Mouse (Mus musculus): ENCODE results near the gene Sqstm1. TPM values are rescaled to one million over a fixed set of nuclear protein-coding genes. Genes with fewer than 3 reads are reported as not detected.

The Sqstm1 gene
- polyA plus RNA-seq, 1 experiment, result 113 TPM

- Histone ChIP-seq H3K36me3 (ENCODE audit: control insufficient read depth, insufficient read depth, low read length) (peaks cover 4% of the 10 kb centered on the region), H3K27ac (ENCODE audit: insufficient read depth, low read length) (no peak overlapping the region), H3K27me3 (ENCODE audit: control insufficient read depth, insufficient read depth, low read length) (no peaks in the 10 kb centered on the region), H3K4me3 (ENCODE audit: extremely low read depth, insufficient read depth, insufficient read length) (no peak overlapping the region), H3K4me1 (ENCODE audit: control insufficient read depth, insufficient read depth, insufficient read length) (peaks cover 5% of the 10 kb centered on the region; the same call in 1 of the 2 replicates)
- DNase-seq (ENCODE audit: low read depth in 1 of 2, low spot score in 2 of 2), result no peak
- 67% methylated on average over 3 of the region's 3 CpGs for WGBS
- TF ChIP-seq CTCF (IDR thresholded peaks at IDR 0.05; ENCODE audit: extremely low read depth, insufficient read depth, insufficient read length, insufficient replicate concordance) (no peak), POLR2A (IDR thresholded peaks at IDR 0.05; ENCODE audit: low read depth, low read length) (no peak)
These were observed 1.6 kb upstream of the Sqstm1 start for GRCm38 (mm10) chr11:50212060-50212739.

GRCm38 (mm10) chr11:50211322-50212059 is 864 bp upstream of the Sqstm1 start:
- Histone ChIP-seq H3K4me3 (ENCODE audit: extremely low read depth, insufficient read depth, insufficient read length) (no peak overlapping the region), H3K27ac (ENCODE audit: insufficient read depth, low read length) (no peak overlapping the region), H3K4me1 (ENCODE audit: control insufficient read depth, insufficient read depth, insufficient read length) (peaks cover 5% of the 10 kb centered on the region; the same call in 1 of the 2 replicates), H3K27me3 (ENCODE audit: control insufficient read depth, insufficient read depth, low read length) (no peaks in the 10 kb centered on the region), H3K36me3 (ENCODE audit: control insufficient read depth, insufficient read depth, low read length) (peaks cover 11% of the 10 kb centered on the region)
- no peak for DNase-seq (ENCODE audit: low read depth in 1 of 2, low spot score in 2 of 2)
- no peak for TF ChIP-seq CTCF (IDR thresholded peaks at IDR 0.05; ENCODE audit: extremely low read depth, insufficient read depth, insufficient read length, insufficient replicate concordance)
- WGBS, result 93% methylated on average over 3 of the region's 3 CpGs

GRCm38 (mm10) chr11:50210101-50210504 is 524 bp downstream of the Sqstm1 start:
- Histone ChIP-seq H3K4me3 (ENCODE audit: extremely low read depth, insufficient read depth, insufficient read length) (peak overlapping the region; percentile 90), H3K27me3 (ENCODE audit: control insufficient read depth, insufficient read depth, low read length) (no peaks in the 10 kb centered on the region), H3K27ac (ENCODE audit: insufficient read depth, low read length) (peak overlapping the region; percentile 97), H3K36me3 (ENCODE audit: control insufficient read depth, insufficient read depth, low read length) (peaks cover 24% of the 10 kb centered on the region), H3K4me1 (ENCODE audit: control insufficient read depth, insufficient read depth, insufficient read length) (peaks cover 5% of the 10 kb centered on the region; the same call in 1 of the 2 replicates)
- WGBS, result under 1% methylated on average over 24 of the region's 24 CpGs
- peak; percentile 84 to 87 for DNase-seq (ENCODE audit: low read depth in 1 of 2, low spot score in 2 of 2)
- no peak for TF ChIP-seq CTCF (IDR thresholded peaks at IDR 0.05; ENCODE audit: extremely low read depth, insufficient read depth, insufficient read length, insufficient replicate concordance)
- no peak for TF ChIP-seq POLR2A (IDR thresholded peaks at IDR 0.05; ENCODE audit: low read depth, low read length)

- no peak overlapping the region for H3K4me3 ChIP-seq (ENCODE audit: extremely low read depth, insufficient read depth, insufficient read length)
- H3K27me3 ChIP-seq (ENCODE audit: control insufficient read depth, insufficient read depth, low read length), result no peaks in the 10 kb centered on the region
- WGBS, result 95% methylated on average over 5 of the region's 5 CpGs
- H3K4me1 ChIP-seq (ENCODE audit: control insufficient read depth, insufficient read depth, insufficient read length), result peaks cover 5% of the 10 kb centered on the region; the same call in 1 of the 2 replicates
- no peak overlapping the region for H3K27ac ChIP-seq (ENCODE audit: insufficient read depth, low read length)
- DNase-seq (ENCODE audit: low read depth in 1 of 2, low spot score in 2 of 2), result no peak
- TF ChIP-seq CTCF (IDR thresholded peaks at IDR 0.05; ENCODE audit: extremely low read depth, insufficient read depth, insufficient read length, insufficient replicate concordance), result no peak
- TF ChIP-seq POLR2A (IDR thresholded peaks at IDR 0.05; ENCODE audit: low read depth, low read length), result no peak
- H3K36me3 ChIP-seq (ENCODE audit: control insufficient read depth, insufficient read depth, low read length), result peaks cover 39% of the 10 kb centered on the region
These were observed 2.6 kb downstream of the Sqstm1 start for GRCm38 (mm10) chr11:50208039-50208438.

GRCm38 (mm10) chr11:50207344-50207743 is 3.3 kb downstream of the Sqstm1 start:
- Histone ChIP-seq H3K4me1 (ENCODE audit: control insufficient read depth, insufficient read depth, insufficient read length) (peaks cover 5% of the 10 kb centered on the region; the same call in 1 of the 2 replicates), H3K27ac (ENCODE audit: insufficient read depth, low read length) (no peak overlapping the region), H3K4me3 (ENCODE audit: extremely low read depth, insufficient read depth, insufficient read length) (no peak overlapping the region), H3K27me3 (ENCODE audit: control insufficient read depth, insufficient read depth, low read length) (no peaks in the 10 kb centered on the region), H3K36me3 (ENCODE audit: control insufficient read depth, insufficient read depth, low read length) (peaks cover 44% of the 10 kb centered on the region)
- TF ChIP-seq POLR2A (IDR thresholded peaks at IDR 0.05; ENCODE audit: low read depth, low read length) (no peak), CTCF (IDR thresholded peaks at IDR 0.05; ENCODE audit: extremely low read depth, insufficient read depth, insufficient read length, insufficient replicate concordance) (no peak)
- 94% methylated on average over 14 of the region's 14 CpGs for WGBS
- DNase-seq (ENCODE audit: low read depth in 1 of 2, low spot score in 2 of 2), result no peak

GRCm38 (mm10) chr11:50206037-50206436 is 4.6 kb downstream of the Sqstm1 start:
- Histone ChIP-seq H3K4me3 (ENCODE audit: extremely low read depth, insufficient read depth, insufficient read length) (no peak overlapping the region), H3K36me3 (ENCODE audit: control insufficient read depth, insufficient read depth, low read length) (peaks cover 57% of the 10 kb centered on the region), H3K27me3 (ENCODE audit: control insufficient read depth, insufficient read depth, low read length) (no peaks in the 10 kb centered on the region), H3K4me1 (ENCODE audit: control insufficient read depth, insufficient read depth, insufficient read length) (peaks cover 2% of the 10 kb centered on the region; the same call in 1 of the 2 replicates), H3K27ac (ENCODE audit: insufficient read depth, low read length) (no peak overlapping the region)
- TF ChIP-seq POLR2A (IDR thresholded peaks at IDR 0.05; ENCODE audit: low read depth, low read length), result no peak
- TF ChIP-seq CTCF (IDR thresholded peaks at IDR 0.05; ENCODE audit: extremely low read depth, insufficient read depth, insufficient read length, insufficient replicate concordance), result no peak
- no peak for DNase-seq (ENCODE audit: low read depth in 1 of 2, low spot score in 2 of 2)
- WGBS, result 86% methylated on average over 2 of the region's 2 CpGs

Measured in spleen, adult 2 months (tissue).